Mouse (Mus musculus): Measurements from ENCODE around the gene Dennd6a. TPM values are rescaled to one million over a fixed set of nuclear protein-coding genes. Genes with fewer than 3 reads are reported as not detected.

Dennd6a gene
- polyA plus RNA-seq, 1 experiment: not detected

- H3K4me1 ChIP-seq (ENCODE audit: control insufficient read depth, insufficient read depth, low read length): peaks cover 8% of the 10 kb centered on the region
- TF ChIP-seq POLR2A (IDR thresholded peaks at IDR 0.05; ENCODE audit: insufficient read depth, low read depth, low read length): peak; percentile 47; the same call in 1 of the 2 replicates
- TF ChIP-seq CTCF (IDR thresholded peaks at IDR 0.05; ENCODE audit: insufficient read depth, low read depth, low read length): no peak
- peak within 1 kb of the TSS; percentile 77 for H3K4me3 ChIP-seq (ENCODE audit: insufficient read depth, low read depth, low read length)
- 0 out of 2 replicates have a peak within 1 kb of the TSS, but pooled peaks have one; percentile 56 for H3K27ac ChIP-seq (ENCODE audit: insufficient read depth, low read depth, low read length)
- WGBS: 11% methylated on average over 33 of the region's 33 CpGs
These were observed 38.7 kb upstream of the Dennd6a start, which contains the start of gene Slmap for GRCm38 (mm10) chr14:26534757-26535479. TSS of gene Slmap (minus strand) at chr14:26534931.

GRCm38 (mm10) chr14:26539241-26539640, 34.4 kb upstream of the Dennd6a start:
- H3K4me1 ChIP-seq (ENCODE audit: control insufficient read depth, insufficient read depth, low read length): no peaks in the 10 kb centered on the region

GRCm38 (mm10) chr14:26540577-26540976, 33.1 kb upstream of the Dennd6a start:
- WGBS: 88% methylated on average over 1 of the region's 1 CpGs
- no peaks in the 10 kb centered on the region for H3K4me1 ChIP-seq (ENCODE audit: control insufficient read depth, insufficient read depth, low read length)
- H3K4me3 ChIP-seq (ENCODE audit: insufficient read depth, low read depth, low read length): no peak overlapping the region
- H3K27ac ChIP-seq (ENCODE audit: insufficient read depth, low read depth, low read length): no peak overlapping the region
- TF ChIP-seq POLR2A (IDR thresholded peaks at IDR 0.05; ENCODE audit: insufficient read depth, low read depth, low read length): no peak
- no peak for TF ChIP-seq CTCF (IDR thresholded peaks at IDR 0.05; ENCODE audit: insufficient read depth, low read depth, low read length)

More at GRCm38 (mm10) chr14:26539241-26539640, 34.4 kb upstream of the Dennd6a start:
- 64% methylated on average over 4 of the region's 4 CpGs for WGBS
- Histone ChIP-seq H3K4me3 (ENCODE audit: insufficient read depth, low read depth, low read length) (no peak overlapping the region), H3K27ac (ENCODE audit: insufficient read depth, low read depth, low read length) (no peak overlapping the region)
- TF ChIP-seq CTCF (IDR thresholded peaks at IDR 0.05; ENCODE audit: insufficient read depth, low read depth, low read length): no peak
- TF ChIP-seq POLR2A (IDR thresholded peaks at IDR 0.05; ENCODE audit: insufficient read depth, low read depth, low read length): no peak

- Histone ChIP-seq H3K4me3 (ENCODE audit: insufficient read depth, low read depth, low read length) (no peak overlapping the region), H3K27ac (ENCODE audit: insufficient read depth, low read depth, low read length) (no peak overlapping the region), H3K4me1 (ENCODE audit: control insufficient read depth, insufficient read depth, low read length) (no peaks in the 10 kb centered on the region)
- TF ChIP-seq CTCF (IDR thresholded peaks at IDR 0.05; ENCODE audit: insufficient read depth, low read depth, low read length) (no peak), POLR2A (IDR thresholded peaks at IDR 0.05; ENCODE audit: insufficient read depth, low read depth, low read length) (no peak)
- WGBS: 98% methylated on average over 1 of the region's 1 CpGs
These were observed 31.5 kb upstream of the Dennd6a start for GRCm38 (mm10) chr14:26542136-26542535.

- TF ChIP-seq CTCF (IDR thresholded peaks at IDR 0.05; ENCODE audit: insufficient read depth, low read depth, low read length) (no peak), POLR2A (IDR thresholded peaks at IDR 0.05; ENCODE audit: insufficient read depth, low read depth, low read length) (no peak)
- Histone ChIP-seq H3K4me3 (ENCODE audit: insufficient read depth, low read depth, low read length) (no peak overlapping the region), H3K27ac (ENCODE audit: insufficient read depth, low read depth, low read length) (no peak overlapping the region), H3K4me1 (ENCODE audit: control insufficient read depth, insufficient read depth, low read length) (no peaks in the 10 kb centered on the region)
- 82% methylated on average over 10 of the region's 10 CpGs for WGBS
These were observed 25.9 kb upstream of the Dennd6a start for GRCm38 (mm10) chr14:26547516-26548488.

GRCm38 (mm10) chr14:26550712-26551111, 22.9 kb upstream of the Dennd6a start:
- 94% methylated on average over 8 of the region's 8 CpGs for WGBS
- TF ChIP-seq POLR2A (IDR thresholded peaks at IDR 0.05; ENCODE audit: insufficient read depth, low read depth, low read length) (no peak), CTCF (IDR thresholded peaks at IDR 0.05; ENCODE audit: insufficient read depth, low read depth, low read length) (no peak)
- Histone ChIP-seq H3K27ac (ENCODE audit: insufficient read depth, low read depth, low read length) (no peak overlapping the region), H3K4me3 (ENCODE audit: insufficient read depth, low read depth, low read length) (no peak overlapping the region), H3K4me1 (ENCODE audit: control insufficient read depth, insufficient read depth, low read length) (no peaks in the 10 kb centered on the region)

GRCm38 (mm10) chr14:26552441-26552840, 21.2 kb upstream of the Dennd6a start:
- TF ChIP-seq POLR2A (IDR thresholded peaks at IDR 0.05; ENCODE audit: insufficient read depth, low read depth, low read length): no peak
- no peak for TF ChIP-seq CTCF (IDR thresholded peaks at IDR 0.05; ENCODE audit: insufficient read depth, low read depth, low read length)
- WGBS: 72% methylated on average over 2 of the region's 2 CpGs
- no peak overlapping the region for H3K4me3 ChIP-seq (ENCODE audit: insufficient read depth, low read depth, low read length)
- no peaks in the 10 kb centered on the region for H3K4me1 ChIP-seq (ENCODE audit: control insufficient read depth, insufficient read depth, low read length)
- no peak overlapping the region for H3K27ac ChIP-seq (ENCODE audit: insufficient read depth, low read depth, low read length)

- H3K4me1 ChIP-seq (ENCODE audit: control insufficient read depth, insufficient read depth, low read length): no peaks in the 10 kb centered on the region
- TF ChIP-seq CTCF (IDR thresholded peaks at IDR 0.05; ENCODE audit: insufficient read depth, low read depth, low read length): no peak
- no peak for TF ChIP-seq POLR2A (IDR thresholded peaks at IDR 0.05; ENCODE audit: insufficient read depth, low read depth, low read length)
- 84% methylated on average over 3 of the region's 3 CpGs for WGBS
These were observed 20.8 kb upstream of the Dennd6a start for GRCm38 (mm10) chr14:26552853-26553252.

More at GRCm38 (mm10) chr14:26552853-26553252, 20.8 kb upstream of the Dennd6a start:
- H3K27ac ChIP-seq (ENCODE audit: insufficient read depth, low read depth, low read length): no peak overlapping the region
- no peak overlapping the region for H3K4me3 ChIP-seq (ENCODE audit: insufficient read depth, low read depth, low read length)

Measured in olfactory bulb, adult 2 months (tissue).